Mouse (Mus musculus) lung, adult 2 months (tissue): ENCODE results near the gene Ndufaf2. TPM values are rescaled to one million over a fixed set of nuclear protein-coding genes. Genes with fewer than 3 reads are reported as not detected.
A peak's percentile ranks its signal among the peaks of the same experiment; 100 is the strongest.

Experiments
- DNase-seq: peaks from one replicate; pipeline ENCODE4 v3.0.0; 2022
- H3K4me1 ChIP-seq: fragments of 200-500 bp; 2 replicates; pipeline ENCODE4 v1.6.1; 2011; ENCODE audit warnings: low read length; ENCODE audit not compliant: control insufficient read depth, insufficient read depth
- H3K4me3 ChIP-seq: fragments of 200-500 bp; replicated peaks from 2 replicates; pipeline ENCODE3; 2011; ENCODE audit warnings: low read depth, mild to moderate bottlenecking, control low read depth, low read length; ENCODE audit errors: extremely low read depth
- CTCF ChIP-seq: fragments of 200-500 bp; IDR thresholded peaks from 2 replicates; pipeline ENCODE4 v1.5.1; 2011; ENCODE audit warnings: mild to moderate bottlenecking, low read length, control low read depth; ENCODE audit not compliant: insufficient read depth
- POLR2A ChIP-seq: fragments of 200-500 bp; IDR thresholded peaks from 2 replicates; pipeline ENCODE4 v1.6.1; 2011; ENCODE audit warnings: low read depth, mild to moderate bottlenecking, control low read depth, low read length, borderline replicate concordance; ENCODE audit errors: extremely low read depth
- WGBS: fragments of 180-500 bp; shearing (Covaris S2); methylation state at CpG from one replicate; pipeline ENCODE4 v1.1.7; 2018; 5-methylcytosine and 5-hydroxymethylcytosine counted together
- polyA plus RNA-seq: library from polyadenylated mRNA; depleted of rRNA; stranded (reverse); fragments of >200 nt; gene quantifications from 2 replicates; pipeline ENCODE4 v1.2.3, GENCODE M21; 2012; rRNA removed

Ndufaf2 gene
- 3.6 and 7.1 TPM in 2 replicates for polyA plus RNA-seq

DNA sequence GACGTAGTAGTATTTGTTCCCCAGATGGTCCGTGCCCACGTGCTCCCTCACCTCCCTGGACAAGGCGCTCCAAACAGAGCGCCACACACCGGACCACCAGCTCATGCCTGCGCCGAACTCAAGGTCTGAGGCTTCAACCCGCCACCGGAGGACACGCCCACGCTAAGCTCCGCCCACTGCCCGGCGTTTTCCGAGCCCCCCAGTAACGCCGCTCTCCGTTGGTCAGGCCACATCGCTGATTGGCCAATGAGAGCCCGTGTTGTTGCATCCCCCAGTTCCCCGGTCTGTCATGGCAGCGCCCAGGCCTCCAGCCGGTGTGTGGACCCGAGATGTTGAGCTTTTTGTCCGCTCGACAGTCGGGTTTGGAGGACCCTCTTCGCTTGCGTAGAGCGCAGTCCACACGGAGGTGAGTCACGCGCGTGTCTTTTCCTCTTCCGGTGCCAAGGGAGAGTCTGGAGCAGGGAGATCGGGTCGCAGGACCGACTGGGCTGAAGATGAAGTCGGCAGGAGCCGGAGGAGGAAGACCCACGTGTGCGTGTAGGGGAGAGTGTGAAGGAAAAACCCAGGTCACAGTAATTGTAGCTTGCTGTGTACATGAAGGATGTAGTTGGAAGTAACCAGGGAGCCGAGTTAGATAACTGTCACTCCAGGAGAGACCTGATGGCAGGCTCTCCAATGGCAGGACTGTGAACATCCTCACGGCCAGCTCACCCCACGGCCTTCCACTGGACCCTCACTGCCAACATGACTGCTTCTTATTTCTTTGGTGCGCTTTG is at the start of gene Ndufaf2, which contains the start of gene Ercc8:
Gene Ndufaf2, minus strand, starts transcription at position 159 of the 776 bp plus-strand sequence.
Gene Ercc8, plus strand, starts transcription at position 267 of the 776 bp plus-strand sequence.
- H3K4me1 ChIP-seq: peaks cover 4% of the 10 kb centered on the region; the same call in 1 of the 2 replicates
- TF ChIP-seq CTCF (no peak), POLR2A (peak; percentile 66; the same call in 1 of the 2 replicates)
- WGBS: under 1% methylated on average over 47 of the region's 47 CpGs
- DNase-seq: peak; percentile 97
- peak within 1 kb of the TSS; percentile 95 for H3K4me3 ChIP-seq

DNA sequence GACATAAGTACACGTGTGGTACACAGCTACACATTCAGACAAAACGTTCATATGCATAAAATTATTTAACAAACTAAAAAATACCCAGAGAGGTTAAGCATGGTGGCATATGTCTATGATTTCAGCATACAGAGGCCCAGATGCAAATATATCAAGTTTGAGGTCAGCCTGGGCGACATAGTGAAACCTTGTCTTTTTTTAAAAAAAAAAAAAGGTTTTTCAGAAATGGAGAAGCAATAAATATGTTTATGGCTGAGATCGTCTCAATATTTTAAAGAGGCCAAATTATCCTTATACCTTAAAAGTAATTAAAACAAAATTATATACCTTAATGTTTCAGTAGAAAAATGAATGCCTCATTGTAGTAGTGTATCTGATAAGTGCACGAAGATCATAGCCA is 49.7 kb upstream of the Ndufaf2 start:
- TF ChIP-seq POLR2A (no peak), CTCF (no peak)
- no peaks in the 10 kb centered on the region for H3K4me1 ChIP-seq
- 70% methylated on average over 5 of the region's 5 CpGs for WGBS
- no peak overlapping the region for H3K4me3 ChIP-seq
- DNase-seq: no peak

DNA sequence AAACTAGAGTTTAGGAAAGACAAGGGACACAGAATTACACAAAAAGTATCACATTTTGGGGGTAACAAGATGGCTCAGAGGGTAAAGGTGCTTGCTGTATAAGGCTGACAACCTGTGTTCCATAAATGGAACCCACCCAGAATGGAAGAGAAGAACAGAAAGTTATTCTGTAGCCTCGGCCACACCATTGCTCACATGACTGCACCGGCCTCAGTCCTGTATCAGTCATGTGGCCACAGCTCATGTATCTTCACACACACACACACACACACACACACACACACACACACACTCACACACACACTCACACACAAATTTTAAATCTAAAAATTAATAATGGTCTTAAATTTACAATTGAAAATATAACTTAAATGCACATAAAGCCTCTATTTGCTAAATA is 49.0 kb upstream of the Ndufaf2 start:
- H3K4me3 ChIP-seq: no peak overlapping the region
- 89% methylated on average over 2 of the region's 2 CpGs for WGBS
- no peaks in the 10 kb centered on the region for H3K4me1 ChIP-seq
- TF ChIP-seq POLR2A (no peak), CTCF (no peak)
- DNase-seq: no peak

DNA sequence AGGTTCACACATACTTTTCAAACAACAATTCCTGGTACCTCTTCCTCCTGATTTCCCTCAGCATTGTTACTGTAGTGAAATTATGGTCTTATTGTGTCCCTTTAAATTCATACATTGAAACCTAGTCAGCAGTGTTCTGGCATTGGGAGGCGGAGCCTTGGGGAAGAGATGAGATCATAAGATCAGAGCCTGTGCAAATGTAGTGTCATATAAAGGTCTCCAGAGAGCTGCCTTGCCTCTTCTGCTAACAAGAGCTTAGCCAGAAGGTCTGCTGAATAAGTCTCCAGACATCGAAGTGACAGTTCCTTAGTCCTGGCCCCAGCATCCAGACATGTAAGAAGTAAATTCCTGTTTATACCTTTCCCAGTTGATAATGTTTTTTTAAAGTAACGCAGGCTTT is 46.4 kb upstream of the Ndufaf2 start:
- 75% methylated on average over 3 of the region's 3 CpGs for WGBS
- no peak for TF ChIP-seq CTCF
- no peak for TF ChIP-seq POLR2A
- no peak for DNase-seq
- no peaks in the 10 kb centered on the region for H3K4me1 ChIP-seq
- H3K4me3 ChIP-seq: no peak overlapping the region

DNA sequence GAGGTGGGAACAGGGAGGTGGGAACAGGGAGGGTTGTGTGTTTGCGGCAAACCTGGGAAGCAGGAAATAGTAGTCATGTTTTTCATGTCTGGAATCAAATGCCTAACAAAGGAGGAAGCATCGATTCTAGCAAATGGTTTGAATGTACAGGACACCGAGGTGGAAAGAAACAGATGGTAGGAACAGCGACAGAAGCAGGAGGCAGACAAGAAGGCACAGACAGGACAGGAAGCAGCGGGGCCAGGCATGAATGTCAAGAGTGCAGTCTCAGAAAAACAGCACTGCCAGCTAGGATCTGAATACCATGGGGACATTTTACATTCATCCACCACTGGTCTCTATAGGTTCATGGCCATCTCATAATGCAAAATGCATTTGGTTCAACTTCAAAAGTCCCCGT is 37.1 kb upstream of the Ndufaf2 start:
- Histone ChIP-seq H3K4me3 (no peak overlapping the region), H3K4me1 (no peaks in the 10 kb centered on the region)
- TF ChIP-seq POLR2A: no peak
- TF ChIP-seq CTCF: no peak
- no peak for DNase-seq
- 78% methylated on average over 6 of the region's 6 CpGs for WGBS

DNA sequence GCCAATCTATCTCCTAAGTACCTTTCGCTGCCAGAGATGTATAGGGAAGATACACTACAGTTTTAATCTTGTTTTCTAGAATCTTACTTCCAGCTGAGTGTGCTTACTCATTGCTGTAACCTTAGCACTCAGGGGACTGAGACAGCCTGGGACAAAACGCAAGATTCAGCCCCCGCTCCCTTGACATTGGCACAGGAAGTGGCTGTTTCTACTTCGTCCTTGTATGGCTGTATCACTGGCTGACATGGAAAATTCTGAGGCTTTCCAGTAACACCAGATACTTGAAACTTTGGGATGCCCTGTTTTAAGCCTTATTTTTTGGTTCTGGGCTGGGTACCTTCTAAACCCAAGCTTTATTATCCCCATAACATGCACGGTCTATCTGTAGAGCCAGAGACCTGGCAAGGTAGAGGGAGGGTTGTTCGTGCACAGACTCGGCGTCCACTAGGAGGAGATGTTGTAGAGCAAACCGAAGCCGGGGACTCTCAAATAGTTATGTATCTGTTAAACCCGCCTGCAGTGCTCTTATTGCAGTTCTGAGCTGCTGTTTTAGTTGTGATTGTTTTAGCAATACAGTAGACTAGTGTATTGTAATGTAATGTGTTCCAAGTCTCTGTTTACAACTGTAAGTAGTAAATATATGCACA is 32.8 kb upstream of the Ndufaf2 start:
- peak; percentile 13 for DNase-seq
- Histone ChIP-seq H3K4me3 (no peak overlapping the region), H3K4me1 (no peaks in the 10 kb centered on the region; the same call in 1 of the 2 replicates)
- TF ChIP-seq POLR2A (no peak), CTCF (peak; percentile 80)
- WGBS: 42% methylated on average over 11 of the region's 11 CpGs

DNA sequence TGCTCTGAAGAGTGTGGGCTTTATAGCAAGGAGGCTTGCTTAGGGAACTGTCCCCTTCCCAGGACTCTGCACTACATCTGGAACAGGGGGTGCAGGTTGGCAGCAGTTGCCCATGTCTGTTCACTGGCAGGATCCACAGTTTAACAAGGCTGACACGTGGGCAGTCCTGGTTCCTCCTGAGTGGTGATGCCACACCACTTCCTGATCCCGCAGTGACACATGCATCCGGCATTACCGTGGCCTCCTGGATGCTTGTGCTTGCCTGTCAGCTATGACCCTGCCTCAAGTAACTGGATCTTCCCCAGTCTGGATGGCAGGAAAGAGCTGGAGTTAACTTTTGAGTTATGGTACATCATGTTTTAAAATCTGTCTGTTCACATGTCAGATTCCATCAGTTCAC is 29.6 kb upstream of the Ndufaf2 start:
- no peak for DNase-seq
- TF ChIP-seq POLR2A: no peak
- no peak for TF ChIP-seq CTCF
- WGBS: 51% methylated on average over 4 of the region's 4 CpGs
- Histone ChIP-seq H3K4me1 (no peaks in the 10 kb centered on the region; the same call in 1 of the 2 replicates), H3K4me3 (no peak overlapping the region)

DNA sequence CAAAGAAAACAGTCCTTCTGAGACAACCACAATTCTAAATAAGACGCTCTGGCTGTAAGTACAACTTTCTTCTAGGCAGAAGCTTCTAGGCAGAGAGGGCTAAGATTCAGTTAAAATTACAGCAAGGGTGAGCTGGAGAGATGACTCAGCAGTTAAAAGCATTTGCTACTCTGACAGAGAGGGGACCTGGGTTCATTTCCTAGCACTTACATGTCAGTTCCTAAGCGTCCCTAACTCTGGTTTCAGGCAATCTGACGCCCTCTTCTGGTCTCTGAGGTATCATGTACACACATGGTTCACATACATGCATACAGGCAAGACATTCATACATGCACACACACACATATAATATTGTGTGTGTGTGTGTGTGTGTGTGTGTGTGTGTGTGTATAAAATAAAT is 27.1 kb upstream of the Ndufaf2 start:
- Histone ChIP-seq H3K4me3 (no peak overlapping the region), H3K4me1 (no peaks in the 10 kb centered on the region; the same call in 1 of the 2 replicates)
- DNase-seq: no peak
- WGBS: 97% methylated on average over 3 of the region's 3 CpGs
- TF ChIP-seq CTCF: no peak
- TF ChIP-seq POLR2A: no peak

DNA sequence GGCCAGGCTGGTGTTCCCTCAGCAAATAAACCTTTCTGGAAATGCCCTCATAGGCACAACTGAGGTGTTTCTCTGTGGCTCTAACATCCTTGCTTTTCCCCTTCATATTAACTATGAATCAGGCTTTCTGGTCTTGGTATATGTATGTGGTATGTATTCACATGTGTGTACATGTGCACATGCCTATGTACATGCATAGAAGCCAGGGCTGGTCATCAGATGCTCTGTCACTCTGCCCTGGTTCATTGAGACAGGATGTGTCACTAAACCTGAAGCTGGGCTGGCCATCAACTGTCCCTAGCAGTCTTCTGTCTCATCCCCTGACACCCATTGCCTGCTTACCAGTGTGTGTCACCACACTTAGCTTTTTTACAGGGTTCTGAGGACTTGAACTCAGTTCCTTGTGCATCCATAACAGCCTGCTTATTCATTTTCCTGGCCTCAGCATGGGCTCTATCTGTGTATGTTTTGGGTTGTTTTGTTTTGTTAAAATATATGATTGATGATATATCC is 26.4 kb upstream of the Ndufaf2 start:
- H3K4me3 ChIP-seq: no peak overlapping the region
- TF ChIP-seq POLR2A (no peak), CTCF (no peak)
- no peak for DNase-seq
- no peaks in the 10 kb centered on the region; the same call in 1 of the 2 replicates for H3K4me1 ChIP-seq

DNA sequence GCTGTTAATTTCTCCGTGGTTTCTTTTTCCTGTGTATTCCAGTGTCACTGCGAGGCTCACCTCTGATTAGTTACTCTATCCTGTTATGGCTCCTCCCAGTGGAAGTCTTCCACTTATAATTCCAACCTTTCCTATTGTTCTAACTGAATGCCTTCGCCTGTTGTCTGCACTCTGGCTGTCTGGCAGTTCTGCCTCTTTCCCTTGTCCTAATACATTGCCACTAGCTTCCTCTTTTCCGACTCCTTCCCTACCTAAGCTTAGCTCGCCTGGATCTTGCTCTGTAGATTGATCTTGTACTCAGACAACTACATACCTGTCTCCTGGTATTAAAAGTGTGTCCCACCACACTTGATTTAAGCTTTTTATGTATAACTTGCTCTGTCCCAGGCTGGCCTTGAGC is 22.4 kb upstream of the Ndufaf2 start:
- TF ChIP-seq POLR2A: no peak
- no peak for TF ChIP-seq CTCF
- WGBS: 65% methylated on average over 5 of the region's 5 CpGs
- Histone ChIP-seq H3K4me1 (no peaks in the 10 kb centered on the region), H3K4me3 (no peak overlapping the region)
- no peak for DNase-seq
